Mouse (Mus musculus) liver, embryonic 11.5 days (tissue): Measurements from ENCODE around the gene Camkmt. TPM values are rescaled to one million over a fixed set of nuclear protein-coding genes. Genes with fewer than 3 reads are reported as not detected.

Experiments used
- ATAC-seq: fragments of 200-750 bp; cut with Nextera tagmentation; replicated peaks from 2 replicates; pipeline ENCODE4 v1.8.0; 2017; ENCODE audit warnings: moderate number of reproducible peaks, mild to moderate bottlenecking, moderate TSS enrichment, moderate library complexity; ENCODE audit not compliant: low FRiP score
- DNase-seq: peaks from one replicate; pipeline ENCODE4 v3.0.0-alpha.2; 2017; ENCODE audit warnings: low spot score
- H3K27ac ChIP-seq: fragments of 300-500 bp; sonication (generic); 2 replicates; pipeline ENCODE4 v1.5.1; 2014; ENCODE audit warnings: mild to moderate bottlenecking, low read depth, low read length, control low read depth
- H3K27me3 ChIP-seq: fragments of 300-500 bp; sonication (generic); replicated peaks from 2 replicates; pipeline ENCODE4 v1.6.1; 2014; ENCODE audit warnings: low read length, mixed read lengths; ENCODE audit not compliant: control insufficient read depth, insufficient read depth
- H3K36me3 ChIP-seq: fragments of 300-500 bp; sonication (generic); 2 replicates; pipeline ENCODE4 v1.6.1; 2014; ENCODE audit warnings: mild to moderate bottlenecking, low read length, moderate library complexity, mixed read lengths; ENCODE audit not compliant: control insufficient read depth, insufficient read depth
- H3K4me1 ChIP-seq: fragments of 300-500 bp; sonication (generic); replicated peaks from 2 replicates; pipeline ENCODE4 v1.6.1; 2014; ENCODE audit warnings: low read length, mixed read lengths; ENCODE audit not compliant: control insufficient read depth, insufficient read depth
- H3K4me2 ChIP-seq: fragments of 300-500 bp; sonication (generic); 2 replicates; pipeline ENCODE4 v1.6.1; 2014; ENCODE audit warnings: mild to moderate bottlenecking, control low read depth, moderate library complexity
- H3K4me3 ChIP-seq: fragments of 300-500 bp; sonication (generic); 2 replicates; pipeline ENCODE4 v1.5.1; 2014; ENCODE audit warnings: low read depth, low read length, control low read depth
- H3K9ac ChIP-seq: fragments of 300-500 bp; sonication (generic); 2 replicates; pipeline ENCODE4 v1.6.1; 2014; ENCODE audit warnings: low read depth, low read length, control low read depth
- H3K9me3 ChIP-seq: fragments of 300-500 bp; sonication (generic); 2 replicates; pipeline ENCODE4 v1.6.1; 2016; ENCODE audit warnings: low read length, inconsistent platforms, mixed read lengths; ENCODE audit not compliant: control insufficient read depth
- WGBS: fragments of 180-500 bp; shearing (Covaris S2); extraction: QIAGEN DNeasy Blood & Tissue Kit; methylation state at CpG from one replicate; pipeline ENCODE4 v1.1.7; 2014; 5-methylcytosine and 5-hydroxymethylcytosine counted together
- polyA plus RNA-seq: library from polyadenylated mRNA; unstranded; fragments of >200 nt; fragmentation: Nextera tagmentation; extraction: Ambion mirVana; gene quantifications from 2 replicates; pipeline ENCODE4 v1.2.1, GENCODE M21; 2014

Camkmt gene
- polyA plus RNA-seq, 1 experiment from 2014 or later: 6.4 TPM

DNA sequence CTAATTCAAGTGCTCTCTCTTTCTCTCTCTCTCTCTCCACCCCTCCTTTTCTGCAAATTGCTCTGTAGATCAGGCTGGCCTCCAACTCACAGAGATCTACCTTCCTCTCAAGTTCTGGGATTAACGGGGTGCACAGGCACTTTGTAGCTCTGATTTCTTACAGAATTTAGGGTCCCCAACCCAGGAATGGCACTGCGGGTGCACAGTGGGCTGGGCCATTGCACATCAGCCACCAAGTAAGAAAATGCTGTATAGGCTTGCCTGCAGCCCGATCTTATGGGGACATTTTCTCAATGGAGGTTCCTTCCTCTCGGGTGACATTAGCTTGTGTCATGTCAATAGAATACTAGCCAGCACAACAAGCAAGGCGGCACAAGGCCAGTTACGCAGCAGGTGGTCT is 31.2 kb upstream of the Camkmt start:
- 91% methylated on average over 6 of the region's 6 CpGs for WGBS
- Histone ChIP-seq H3K4me1 (no peaks in the 10 kb centered on the region), H3K36me3 (no peaks in the 10 kb centered on the region), H3K27ac (no peak overlapping the region), H3K9me3 (no peaks in the 10 kb centered on the region), H3K4me3 (no peak overlapping the region), H3K4me2 (no peak overlapping the region), H3K9ac (no peak overlapping the region), H3K27me3 (no peaks in the 10 kb centered on the region)
- ATAC-seq (no peak), DNase-seq (no peak)

DNA sequence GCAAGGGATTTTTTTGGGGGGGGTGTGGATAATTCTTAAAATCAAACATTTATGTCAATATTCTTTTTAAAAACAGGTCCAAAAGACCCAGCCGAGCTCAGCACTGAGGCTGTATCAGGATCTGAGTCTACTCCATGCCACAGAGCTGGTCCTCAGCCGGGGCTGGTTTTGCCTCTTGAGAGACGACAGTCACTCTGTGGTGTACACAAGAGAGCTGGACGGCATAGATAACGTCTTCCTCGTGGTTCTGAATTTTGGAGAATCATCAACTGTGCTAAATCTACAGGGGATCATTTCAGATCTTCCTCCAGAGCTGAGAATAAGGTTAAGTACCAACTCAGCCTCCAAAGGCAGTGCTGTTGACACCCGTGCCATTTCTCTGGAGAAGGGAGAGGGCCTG is 26.8 kb upstream of the Camkmt start:
- Histone ChIP-seq H3K4me3 (no peak overlapping the region), H3K9me3 (no peaks in the 10 kb centered on the region), H3K4me2 (no peak overlapping the region), H3K27ac (no peak overlapping the region), H3K36me3 (peaks cover 12% of the 10 kb centered on the region), H3K27me3 (no peaks in the 10 kb centered on the region), H3K4me1 (no peaks in the 10 kb centered on the region), H3K9ac (no peak overlapping the region)
- ATAC-seq (no peak; the same call in 1 of the 2 replicates), DNase-seq (no peak)
- 62% methylated on average over 7 of the region's 7 CpGs for WGBS

DNA sequence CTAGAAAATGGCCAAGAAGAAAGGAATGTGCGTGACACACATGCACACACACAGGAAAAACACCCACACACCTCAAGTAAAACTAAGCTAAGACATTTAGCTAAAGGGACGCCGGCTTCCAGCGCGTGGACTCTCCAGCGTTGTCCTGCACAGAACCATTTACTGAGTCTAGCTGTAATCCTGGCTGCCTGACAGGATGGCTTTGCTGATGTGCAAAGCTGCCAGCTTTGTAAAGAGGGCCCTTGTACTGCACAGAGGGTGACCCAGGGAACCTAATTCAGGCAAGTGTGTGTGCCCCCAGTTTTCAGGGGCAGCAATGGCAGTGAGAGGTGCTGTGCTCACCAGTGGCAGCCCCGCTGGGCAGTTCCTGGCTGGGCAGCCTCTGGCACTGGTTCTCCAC is 23.0 kb upstream of the Camkmt start:
- no peak overlapping the region for H3K9ac ChIP-seq
- no peak overlapping the region for H3K27ac ChIP-seq
- no peak overlapping the region for H3K4me2 ChIP-seq
- H3K36me3 ChIP-seq: peaks cover 16% of the 10 kb centered on the region
- no peak for DNase-seq
- no peak overlapping the region for H3K4me3 ChIP-seq
- no peaks in the 10 kb centered on the region for H3K9me3 ChIP-seq
- H3K4me1 ChIP-seq: no peaks in the 10 kb centered on the region
- WGBS: 91% methylated on average over 7 of the region's 7 CpGs
- no peaks in the 10 kb centered on the region for H3K27me3 ChIP-seq
- no peak for ATAC-seq

DNA sequence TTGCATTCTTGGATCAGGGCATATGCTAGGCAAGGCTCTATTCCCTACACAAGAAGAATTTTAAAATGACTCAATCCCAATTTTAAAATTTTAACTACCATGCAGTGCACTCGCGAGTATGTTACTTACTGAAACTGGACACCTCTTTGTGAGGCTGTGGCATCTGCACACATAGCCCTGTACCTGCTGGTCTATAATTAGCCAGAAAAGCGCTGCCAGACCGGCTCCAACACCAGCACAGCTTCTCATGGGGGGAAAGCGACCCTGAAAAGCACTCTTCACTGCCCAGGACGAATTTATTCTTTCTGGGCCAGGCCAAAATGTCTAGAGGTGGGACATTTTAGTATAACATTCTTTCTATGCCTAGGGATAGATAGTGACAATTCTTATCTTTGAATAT is 19.7 kb upstream of the Camkmt start:
- no peaks in the 10 kb centered on the region for H3K27me3 ChIP-seq
- H3K4me1 ChIP-seq: no peaks in the 10 kb centered on the region
- no peak overlapping the region for H3K4me2 ChIP-seq
- DNase-seq: no peak
- H3K9me3 ChIP-seq: no peaks in the 10 kb centered on the region
- H3K4me3 ChIP-seq: no peak overlapping the region
- H3K27ac ChIP-seq: no peak overlapping the region
- ATAC-seq: no peak
- H3K9ac ChIP-seq: no peak overlapping the region
- WGBS: 82% methylated on average over 6 of the region's 6 CpGs
- H3K36me3 ChIP-seq: peaks cover 10% of the 10 kb centered on the region

DNA sequence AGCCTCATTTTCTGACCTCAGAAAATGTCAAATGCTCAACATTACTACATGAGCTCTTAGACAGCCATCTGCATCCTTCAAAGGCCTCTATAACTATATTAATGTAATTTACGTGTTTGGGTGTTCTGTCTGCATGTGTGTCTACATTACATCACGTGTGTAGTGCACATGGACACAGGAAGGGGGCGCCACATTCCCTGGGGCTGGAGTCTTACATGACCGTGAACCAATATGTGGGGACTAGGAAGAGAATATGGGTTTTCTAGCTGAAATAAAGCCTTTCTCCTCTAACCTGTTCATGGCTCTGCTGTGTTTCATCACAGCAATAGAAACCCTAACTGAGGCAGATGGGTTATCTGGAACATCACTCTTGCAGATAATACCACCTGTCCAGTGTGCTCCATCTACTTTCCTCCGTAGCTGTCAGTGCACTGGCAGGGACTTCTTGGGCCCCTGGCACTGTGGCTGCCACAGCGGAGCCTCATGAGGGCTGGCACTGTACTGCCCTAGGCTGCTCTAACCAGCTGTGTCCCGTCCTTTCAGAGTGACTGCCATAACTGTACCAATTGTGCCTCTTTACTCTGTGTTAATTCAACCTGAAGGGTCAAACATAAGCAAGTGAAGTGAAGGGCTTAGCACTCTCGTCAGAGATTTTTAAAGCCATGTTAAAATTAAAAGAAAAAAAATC is 19.1 kb upstream of the Camkmt start:
- no peaks in the 10 kb centered on the region for H3K9me3 ChIP-seq
- H3K36me3 ChIP-seq: peaks cover 7% of the 10 kb centered on the region; the same call in 1 of the 2 replicates
- no peak overlapping the region for H3K4me3 ChIP-seq
- ATAC-seq (no peak), DNase-seq (no peak)
- no peak overlapping the region for H3K27ac ChIP-seq
- H3K27me3 ChIP-seq: no peaks in the 10 kb centered on the region
- H3K4me2 ChIP-seq: no peak overlapping the region
- 88% methylated on average over 8 of the region's 8 CpGs for WGBS
- H3K9ac ChIP-seq: no peak overlapping the region
- H3K4me1 ChIP-seq: no peaks in the 10 kb centered on the region

DNA sequence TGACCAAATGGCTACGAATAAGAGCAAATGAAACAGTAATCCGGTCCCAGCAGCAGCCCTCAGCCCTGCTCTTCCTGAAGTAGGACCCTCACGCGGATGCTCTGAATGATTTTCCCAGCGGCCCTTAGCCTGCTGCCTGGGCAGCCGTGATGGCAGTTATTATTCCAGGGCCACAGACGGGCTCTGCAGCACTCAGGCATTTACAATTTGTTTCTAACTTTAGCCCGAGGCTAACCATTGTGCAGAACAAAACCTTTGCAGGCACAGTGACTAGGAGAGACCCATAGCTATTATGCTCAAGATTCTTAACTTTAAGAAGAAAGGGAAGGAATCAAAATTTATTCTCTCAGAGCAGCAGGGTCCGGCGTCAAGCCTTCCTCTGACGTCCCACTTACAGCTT is 18.0 kb upstream of the Camkmt start:
- no peak overlapping the region for H3K27ac ChIP-seq
- H3K4me3 ChIP-seq: no peak overlapping the region
- ATAC-seq (no peak), DNase-seq (no peak)
- H3K27me3 ChIP-seq: no peaks in the 10 kb centered on the region
- WGBS: 84% methylated on average over 11 of the region's 11 CpGs
- H3K36me3 ChIP-seq: peaks cover 6% of the 10 kb centered on the region; the same call in 1 of the 2 replicates
- H3K9ac ChIP-seq: no peak overlapping the region
- H3K4me1 ChIP-seq: no peaks in the 10 kb centered on the region
- H3K4me2 ChIP-seq: no peak overlapping the region
- H3K9me3 ChIP-seq: no peaks in the 10 kb centered on the region

DNA sequence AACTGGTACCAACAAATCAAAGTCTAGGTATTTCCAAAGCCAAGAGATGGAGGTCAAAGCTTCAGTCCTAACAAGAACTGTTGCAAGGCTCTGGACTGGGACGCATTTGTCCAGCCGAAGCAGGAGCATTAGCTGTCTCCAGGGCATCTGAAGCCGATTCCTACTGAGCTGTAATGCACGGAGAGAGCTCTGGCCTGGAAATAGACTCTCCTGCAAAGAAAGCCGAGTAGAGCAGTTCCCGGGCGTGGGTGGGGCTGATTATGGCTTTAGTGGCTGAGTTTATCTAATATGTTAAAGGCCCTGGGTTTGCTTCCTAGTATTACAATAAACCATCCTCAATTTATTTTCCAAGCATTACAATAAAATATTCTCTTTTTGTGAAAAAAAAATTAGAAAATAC is 17.1 kb upstream of the Camkmt start:
- Histone ChIP-seq H3K9me3 (no peaks in the 10 kb centered on the region), H3K36me3 (peaks cover 10% of the 10 kb centered on the region), H3K4me3 (no peak overlapping the region), H3K9ac (no peak overlapping the region), H3K4me2 (no peak overlapping the region), H3K27ac (no peak overlapping the region), H3K4me1 (no peaks in the 10 kb centered on the region), H3K27me3 (no peaks in the 10 kb centered on the region)
- ATAC-seq (no peak), DNase-seq (no peak)
- 86% methylated on average over 7 of the region's 7 CpGs for WGBS

DNA sequence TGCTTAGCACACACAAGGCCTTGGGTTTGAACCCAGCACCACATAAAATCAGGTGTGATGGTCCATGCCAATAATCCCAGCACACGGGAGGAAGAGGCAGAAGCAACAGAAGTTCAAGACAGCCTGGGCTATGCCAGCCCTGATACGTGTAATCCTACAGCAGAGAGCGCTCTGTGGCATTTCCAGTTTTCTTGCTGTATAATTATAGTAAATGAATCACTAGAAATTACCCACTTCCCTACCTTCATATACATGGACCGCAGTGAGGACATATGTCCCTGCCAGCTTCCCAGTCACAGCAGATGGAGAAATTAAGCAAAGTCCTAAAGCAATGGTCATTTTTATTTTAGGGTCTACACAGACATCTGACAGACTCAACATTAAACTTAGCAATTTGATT is 16.3 kb upstream of the Camkmt start:
- Histone ChIP-seq H3K36me3 (peaks cover 10% of the 10 kb centered on the region), H3K4me1 (no peaks in the 10 kb centered on the region), H3K27ac (no peak overlapping the region), H3K4me2 (no peak overlapping the region), H3K9ac (no peak overlapping the region), H3K27me3 (no peaks in the 10 kb centered on the region), H3K4me3 (no peak overlapping the region), H3K9me3 (no peaks in the 10 kb centered on the region)
- DNase-seq (no peak), ATAC-seq (no peak)
- 94% methylated on average over 4 of the region's 4 CpGs for WGBS

DNA sequence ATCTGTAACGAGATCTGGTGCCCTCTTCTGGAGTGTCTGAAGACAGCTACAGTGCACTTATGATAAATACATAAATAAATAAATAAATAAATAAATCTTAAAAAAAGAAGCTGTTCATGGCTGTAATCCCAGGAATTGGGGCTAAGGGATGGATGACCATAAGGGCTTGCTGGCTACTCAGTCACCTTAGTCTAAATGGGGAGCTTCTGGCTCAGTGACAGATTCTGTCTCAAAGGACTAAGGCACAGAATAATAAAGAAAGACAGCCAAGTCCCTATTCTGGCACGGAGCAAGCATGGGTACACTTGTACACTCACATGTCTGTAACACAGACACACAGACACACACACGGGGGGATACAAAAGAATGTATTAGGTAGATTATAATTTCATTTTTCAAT is 11.1 kb upstream of the Camkmt start:
- Histone ChIP-seq H3K36me3 (peaks cover 7% of the 10 kb centered on the region), H3K9ac (no peak overlapping the region), H3K4me2 (no peak overlapping the region), H3K27me3 (no peaks in the 10 kb centered on the region), H3K9me3 (no peaks in the 10 kb centered on the region), H3K4me1 (no peaks in the 10 kb centered on the region), H3K27ac (no peak overlapping the region), H3K4me3 (no peak overlapping the region)
- WGBS: 94% methylated on average over 3 of the region's 3 CpGs
- ATAC-seq (no peak), DNase-seq (no peak)
